Mouse (Mus musculus): ENCODE data around the gene Itga8. TPM values are rescaled to one million over a fixed set of nuclear protein-coding genes. Genes with fewer than 3 reads are reported as not detected.

The Itga8 gene
- polyA plus RNA-seq, 1 experiment from 2014 or later: 5.3 TPM

- Histone ChIP-seq H3K4me2 (replicated peaks) (no peak overlapping the region), H3K4me3 (replicated peaks; ENCODE audit: low read length) (no peak overlapping the region), H3K9me3 (ENCODE audit: control insufficient read depth, low read length) (no peaks in the 10 kb centered on the region), H3K36me3 (replicated peaks; ENCODE audit: control insufficient read depth, insufficient read depth) (no peaks in the 10 kb centered on the region), H3K9ac (no peak overlapping the region), H3K4me1 (replicated peaks; ENCODE audit: control insufficient read depth, insufficient read depth, low read length) (no peaks in the 10 kb centered on the region), H3K27ac (no peak overlapping the region), H3K27me3 (ENCODE audit: control insufficient read depth, insufficient read depth, low read length) (no peaks in the 10 kb centered on the region)
- WGBS: 57% methylated on average over 5 of the region's 5 CpGs
- DNase-seq (ENCODE audit: low spot score) (no peak), ATAC-seq (ENCODE audit: low FRiP score) (no peak)
These were observed 114.1 kb downstream of the Itga8 start for GRCm38 (mm10) chr2:12187646-12188045.

- no peaks in the 10 kb centered on the region for H3K27me3 ChIP-seq (ENCODE audit: control insufficient read depth, insufficient read depth, low read length)
- ATAC-seq (ENCODE audit: low FRiP score): no peak
- no peak overlapping the region for H3K9ac ChIP-seq
- H3K4me2 ChIP-seq (replicated peaks): no peak overlapping the region
- no peaks in the 10 kb centered on the region for H3K9me3 ChIP-seq (ENCODE audit: control insufficient read depth, low read length)
- DNase-seq (ENCODE audit: low spot score): no peak
- H3K27ac ChIP-seq: no peak overlapping the region
- no peaks in the 10 kb centered on the region for H3K36me3 ChIP-seq (replicated peaks; ENCODE audit: control insufficient read depth, insufficient read depth)
- H3K4me3 ChIP-seq (replicated peaks; ENCODE audit: low read length): no peak overlapping the region
- 76% methylated on average over 8 of the region's 8 CpGs for WGBS
- no peaks in the 10 kb centered on the region for H3K4me1 ChIP-seq (replicated peaks; ENCODE audit: control insufficient read depth, insufficient read depth, low read length)
These were observed 119.2 kb downstream of the Itga8 start for GRCm38 (mm10) chr2:12182402-12182948.

GRCm38 (mm10) chr2:12180635-12181034 lies 121.1 kb downstream of the Itga8 start:
- no peak overlapping the region for H3K9ac ChIP-seq
- H3K4me3 ChIP-seq (replicated peaks; ENCODE audit: low read length): no peak overlapping the region
- WGBS: 89% methylated on average over 2 of the region's 2 CpGs
- ATAC-seq (ENCODE audit: low FRiP score) (no peak), DNase-seq (ENCODE audit: low spot score) (no peak)
- no peak overlapping the region for H3K27ac ChIP-seq
- no peaks in the 10 kb centered on the region for H3K36me3 ChIP-seq (replicated peaks; ENCODE audit: control insufficient read depth, insufficient read depth)
- no peaks in the 10 kb centered on the region for H3K4me1 ChIP-seq (replicated peaks; ENCODE audit: control insufficient read depth, insufficient read depth, low read length)
- no peaks in the 10 kb centered on the region for H3K27me3 ChIP-seq (ENCODE audit: control insufficient read depth, insufficient read depth, low read length)
- H3K9me3 ChIP-seq (ENCODE audit: control insufficient read depth, low read length): no peaks in the 10 kb centered on the region
- no peak overlapping the region for H3K4me2 ChIP-seq (replicated peaks)

- Histone ChIP-seq H3K27me3 (ENCODE audit: control insufficient read depth, insufficient read depth, low read length) (no peaks in the 10 kb centered on the region), H3K4me3 (replicated peaks; ENCODE audit: low read length) (no peak overlapping the region), H3K9ac (no peak overlapping the region), H3K9me3 (ENCODE audit: control insufficient read depth, low read length) (no peaks in the 10 kb centered on the region), H3K4me2 (replicated peaks) (no peak overlapping the region), H3K36me3 (replicated peaks; ENCODE audit: control insufficient read depth, insufficient read depth) (no peaks in the 10 kb centered on the region), H3K4me1 (replicated peaks; ENCODE audit: control insufficient read depth, insufficient read depth, low read length) (no peaks in the 10 kb centered on the region), H3K27ac (no peak overlapping the region)
- DNase-seq (ENCODE audit: low spot score): no peak
- WGBS: 60% methylated on average over 7 of the region's 7 CpGs
- no peak for ATAC-seq (ENCODE audit: low FRiP score)
These were observed 126.8 kb downstream of the Itga8 start for GRCm38 (mm10) chr2:12174722-12175427.

- Histone ChIP-seq H3K36me3 (replicated peaks; ENCODE audit: control insufficient read depth, insufficient read depth) (no peaks in the 10 kb centered on the region), H3K4me3 (replicated peaks; ENCODE audit: low read length) (no peak overlapping the region), H3K27ac (no peak overlapping the region), H3K4me1 (replicated peaks; ENCODE audit: control insufficient read depth, insufficient read depth, low read length) (no peaks in the 10 kb centered on the region), H3K9me3 (ENCODE audit: control insufficient read depth, low read length) (no peaks in the 10 kb centered on the region), H3K27me3 (ENCODE audit: control insufficient read depth, insufficient read depth, low read length) (no peaks in the 10 kb centered on the region), H3K9ac (no peak overlapping the region), H3K4me2 (replicated peaks) (no peak overlapping the region)
- DNase-seq (ENCODE audit: low spot score): no peak
- no peak for ATAC-seq (ENCODE audit: low FRiP score)
These were observed 131.5 kb downstream of the Itga8 start for GRCm38 (mm10) chr2:12170221-12170620.

- Histone ChIP-seq H3K27me3 (ENCODE audit: control insufficient read depth, insufficient read depth, low read length) (no peaks in the 10 kb centered on the region), H3K9ac (no peak overlapping the region), H3K4me1 (replicated peaks; ENCODE audit: control insufficient read depth, insufficient read depth, low read length) (no peaks in the 10 kb centered on the region), H3K9me3 (ENCODE audit: control insufficient read depth, low read length) (no peaks in the 10 kb centered on the region), H3K36me3 (replicated peaks; ENCODE audit: control insufficient read depth, insufficient read depth) (no peaks in the 10 kb centered on the region), H3K27ac (no peak overlapping the region), H3K4me3 (replicated peaks; ENCODE audit: low read length) (no peak overlapping the region), H3K4me2 (replicated peaks) (no peak overlapping the region)
- WGBS: 89% methylated on average over 3 of the region's 3 CpGs
- no peak for ATAC-seq (ENCODE audit: low FRiP score)
- no peak for DNase-seq (ENCODE audit: low spot score)
These were observed 141.2 kb downstream of the Itga8 start for GRCm38 (mm10) chr2:12160486-12160885.

- no peak overlapping the region for H3K4me2 ChIP-seq (replicated peaks)
- H3K27me3 ChIP-seq (ENCODE audit: control insufficient read depth, insufficient read depth, low read length): no peaks in the 10 kb centered on the region
- H3K27ac ChIP-seq: no peak overlapping the region
- no peak overlapping the region for H3K9ac ChIP-seq
- no peaks in the 10 kb centered on the region for H3K4me1 ChIP-seq (replicated peaks; ENCODE audit: control insufficient read depth, insufficient read depth, low read length)
- 51% methylated on average over 1 of the region's 1 CpGs for WGBS
- no peak for DNase-seq (ENCODE audit: low spot score)
- no peaks in the 10 kb centered on the region for H3K36me3 ChIP-seq (replicated peaks; ENCODE audit: control insufficient read depth, insufficient read depth)
- ATAC-seq (ENCODE audit: low FRiP score): no peak
- no peaks in the 10 kb centered on the region for H3K9me3 ChIP-seq (ENCODE audit: control insufficient read depth, low read length)
- no peak overlapping the region for H3K4me3 ChIP-seq (replicated peaks; ENCODE audit: low read length)
These were observed 144.7 kb downstream of the Itga8 start for GRCm38 (mm10) chr2:12157001-12157400.

- no peaks in the 10 kb centered on the region for H3K4me1 ChIP-seq (replicated peaks; ENCODE audit: control insufficient read depth, insufficient read depth, low read length)
- 41% methylated on average over 3 of the region's 3 CpGs for WGBS
- no peak overlapping the region for H3K9ac ChIP-seq
- H3K36me3 ChIP-seq (replicated peaks; ENCODE audit: control insufficient read depth, insufficient read depth): no peaks in the 10 kb centered on the region
- ATAC-seq (ENCODE audit: low FRiP score) (no peak), DNase-seq (ENCODE audit: low spot score) (no peak)
- no peaks in the 10 kb centered on the region for H3K27me3 ChIP-seq (ENCODE audit: control insufficient read depth, insufficient read depth, low read length)
- H3K4me3 ChIP-seq (replicated peaks; ENCODE audit: low read length): no peak overlapping the region
- H3K4me2 ChIP-seq (replicated peaks): no peak overlapping the region
- H3K27ac ChIP-seq: no peak overlapping the region
- H3K9me3 ChIP-seq (ENCODE audit: control insufficient read depth, low read length): no peaks in the 10 kb centered on the region
These were observed 145.3 kb downstream of the Itga8 start for GRCm38 (mm10) chr2:12156401-12156800.

GRCm38 (mm10) chr2:12154676-12155075 lies 147.0 kb downstream of the Itga8 start:
- no peak overlapping the region for H3K4me3 ChIP-seq (replicated peaks; ENCODE audit: low read length)
- H3K27me3 ChIP-seq (ENCODE audit: control insufficient read depth, insufficient read depth, low read length): no peaks in the 10 kb centered on the region
- no peak for ATAC-seq (ENCODE audit: low FRiP score)
- no peak overlapping the region for H3K9ac ChIP-seq
- H3K9me3 ChIP-seq (ENCODE audit: control insufficient read depth, low read length): no peaks in the 10 kb centered on the region
- WGBS: 90% methylated on average over 6 of the region's 6 CpGs
- no peak for DNase-seq (ENCODE audit: low spot score)
- no peak overlapping the region for H3K4me2 ChIP-seq (replicated peaks)
- no peaks in the 10 kb centered on the region for H3K4me1 ChIP-seq (replicated peaks; ENCODE audit: control insufficient read depth, insufficient read depth, low read length)
- no peaks in the 10 kb centered on the region for H3K36me3 ChIP-seq (replicated peaks; ENCODE audit: control insufficient read depth, insufficient read depth)
- no peak overlapping the region for H3K27ac ChIP-seq

- ATAC-seq (ENCODE audit: low FRiP score) (no peak), DNase-seq (ENCODE audit: low spot score) (no peak)
- no peak overlapping the region for H3K4me3 ChIP-seq (replicated peaks; ENCODE audit: low read length)
- H3K4me2 ChIP-seq (replicated peaks): no peak overlapping the region
- no peaks in the 10 kb centered on the region for H3K36me3 ChIP-seq (replicated peaks; ENCODE audit: control insufficient read depth, insufficient read depth)
- no peaks in the 10 kb centered on the region for H3K9me3 ChIP-seq (ENCODE audit: control insufficient read depth, low read length)
- H3K27ac ChIP-seq: no peak overlapping the region
- no peak overlapping the region for H3K9ac ChIP-seq
- H3K27me3 ChIP-seq (ENCODE audit: control insufficient read depth, insufficient read depth, low read length): no peaks in the 10 kb centered on the region
- 90% methylated on average over 1 of the region's 1 CpGs for WGBS
- H3K4me1 ChIP-seq (replicated peaks; ENCODE audit: control insufficient read depth, insufficient read depth, low read length): no peaks in the 10 kb centered on the region
These were observed 148.2 kb downstream of the Itga8 start for GRCm38 (mm10) chr2:12153551-12153950.
